Mouse (Mus musculus): ENCODE measurements around the gene Cckbr. TPM values are rescaled to one million over a fixed set of nuclear protein-coding genes. Genes with fewer than 3 reads are reported as not detected.

The Cckbr gene
- total and polyA plus RNA-seq, 3 experiments, result not detected

- Histone ChIP-seq H3K27me3 (ENCODE audit: control insufficient read depth, insufficient read depth, low read length) (no peaks in the 10 kb centered on the region), H3K4me1 (ENCODE audit: control insufficient read depth, insufficient read depth, low read length) (peaks cover 18% of the 10 kb centered on the region), H3K4me3 (no peak overlapping the region), H3K36me3 (ENCODE audit: control insufficient read depth, insufficient read depth, low read length) (peaks cover 9% of the 10 kb centered on the region), H3K79me2 (replicated peaks; ENCODE audit: control insufficient read depth, insufficient read depth, low read length) (no peaks in the 10 kb centered on the region), H3K9ac (ENCODE audit: low read depth, low read length) (no peak overlapping the region), H3K27ac (no peak overlapping the region)
- DNase-seq, result no peak
- 91% methylated on average over 6 of the region's 6 CpGs for WGBS
- TF ChIP-seq POLR2A (IDR thresholded peaks at IDR 0.05; ENCODE audit: insufficient read depth, low read depth, low read length), result no peak
- no peak for TF ChIP-seq CTCF (IDR thresholded peaks at IDR 0.05)
- no peak for TF ChIP-seq EP300 (IDR thresholded peaks at IDR 0.05; ENCODE audit: insufficient read depth, low read depth, low read length)
- intact Hi-C loops (cut with DNase I), result loop anchor here (5.0 to 10.0 kb wide), 2 partner anchors 163 to 336 kb away; partner anchors contain the start of genes Arfip2, Gm45799, Mrpl17 and Timm10b
These were observed 53.7 kb downstream of the Cckbr start for GRCm38 (mm10) chr7:105479232-105479631.

- no peaks in the 10 kb centered on the region for H3K27me3 ChIP-seq (ENCODE audit: control insufficient read depth, insufficient read depth, low read length)
- TF ChIP-seq CTCF (IDR thresholded peaks at IDR 0.05), result no peak
- TF ChIP-seq EP300 (IDR thresholded peaks at IDR 0.05; ENCODE audit: insufficient read depth, low read depth, low read length), result no peak
- no peak for TF ChIP-seq POLR2A (IDR thresholded peaks at IDR 0.05; ENCODE audit: insufficient read depth, low read depth, low read length)
- intact Hi-C loops (cut with DNase I), result no loop called here
- peaks cover 12% of the 10 kb centered on the region for H3K4me1 ChIP-seq (ENCODE audit: control insufficient read depth, insufficient read depth, low read length)
- WGBS, result 49% methylated on average over 5 of the region's 5 CpGs
- H3K79me2 ChIP-seq (replicated peaks; ENCODE audit: control insufficient read depth, insufficient read depth, low read length), result no peaks in the 10 kb centered on the region
- no peak for DNase-seq
- peak overlapping the region; percentile 78; the same call in 1 of the 2 replicates for H3K4me3 ChIP-seq
- peak overlapping the region; percentile 94 for H3K9ac ChIP-seq (ENCODE audit: low read depth, low read length)
- peaks cover 8% of the 10 kb centered on the region for H3K36me3 ChIP-seq (ENCODE audit: control insufficient read depth, insufficient read depth, low read length)
- H3K27ac ChIP-seq, result peak overlapping the region; percentile 97
These were observed 54.5 kb downstream of the Cckbr start for GRCm38 (mm10) chr7:105480081-105480480.

- peaks cover 11% of the 10 kb centered on the region for H3K4me1 ChIP-seq (ENCODE audit: control insufficient read depth, insufficient read depth, low read length)
- intact Hi-C loops (cut with DNase I), result no loop called here
- 45% methylated on average over 23 of the region's 23 CpGs for WGBS
- H3K9ac ChIP-seq (ENCODE audit: low read depth, low read length), result peak overlapping the region; percentile 94
- H3K79me2 ChIP-seq (replicated peaks; ENCODE audit: control insufficient read depth, insufficient read depth, low read length), result no peaks in the 10 kb centered on the region
- TF ChIP-seq CTCF (IDR thresholded peaks at IDR 0.05), result no peak
- 0 out of 2 replicates have a peak, but pooled peaks have one; percentile 17 for TF ChIP-seq POLR2A (IDR thresholded peaks at IDR 0.05; ENCODE audit: insufficient read depth, low read depth, low read length)
- 0 out of 2 replicates have a peak, but pooled peaks have one; percentile 42 for TF ChIP-seq EP300 (IDR thresholded peaks at IDR 0.05; ENCODE audit: insufficient read depth, low read depth, low read length)
- peak overlapping the region; percentile 78 for H3K4me3 ChIP-seq
- H3K36me3 ChIP-seq (ENCODE audit: control insufficient read depth, insufficient read depth, low read length), result peaks cover 5% of the 10 kb centered on the region
- H3K27me3 ChIP-seq (ENCODE audit: control insufficient read depth, insufficient read depth, low read length), result no peaks in the 10 kb centered on the region
- H3K27ac ChIP-seq, result peak overlapping the region; percentile 97
- peak; percentile 66 to 73 for DNase-seq
These were observed 55.3 kb downstream of the Cckbr start for GRCm38 (mm10) chr7:105480561-105481504.

GRCm38 (mm10) chr7:105481505-105482411 is 56.2 kb downstream of the Cckbr start, which contains the start of gene Cavin3:
TSS of gene Cavin3 (minus strand) at chr7:105482300.
- Histone ChIP-seq H3K36me3 (ENCODE audit: control insufficient read depth, insufficient read depth, low read length) (peaks cover 5% of the 10 kb centered on the region), H3K4me1 (ENCODE audit: control insufficient read depth, insufficient read depth, low read length) (peaks cover 9% of the 10 kb centered on the region), H3K9ac (ENCODE audit: low read depth, low read length) (peak within 1 kb of the TSS; percentile 94), H3K4me3 (peak within 1 kb of the TSS; percentile 78), H3K27ac (peak within 1 kb of the TSS; percentile 97), H3K79me2 (replicated peaks; ENCODE audit: control insufficient read depth, insufficient read depth, low read length) (no peaks in the 10 kb centered on the region), H3K27me3 (ENCODE audit: control insufficient read depth, insufficient read depth, low read length) (no peaks in the 10 kb centered on the region)
- intact Hi-C loops (cut with DNase I), result loop anchor here (2.0 kb wide), 1 partner anchor 33 kb away; no protein-coding TSS in a partner anchor
- 5% methylated on average over 63 of the region's 63 CpGs for WGBS
- peak; percentile 90 for DNase-seq
- TF ChIP-seq EP300 (IDR thresholded peaks at IDR 0.05; ENCODE audit: insufficient read depth, low read depth, low read length) (0 out of 2 replicates have a peak, but pooled peaks have one; percentile 2), CTCF (IDR thresholded peaks at IDR 0.05) (no peak), POLR2A (IDR thresholded peaks at IDR 0.05; ENCODE audit: insufficient read depth, low read depth, low read length) (peak; percentile 76)

GRCm38 (mm10) chr7:105482426-105482825 is 56.9 kb downstream of the Cckbr start:
- Histone ChIP-seq H3K27ac (peak overlapping the region; percentile 97), H3K79me2 (replicated peaks; ENCODE audit: control insufficient read depth, insufficient read depth, low read length) (no peaks in the 10 kb centered on the region), H3K4me1 (ENCODE audit: control insufficient read depth, insufficient read depth, low read length) (peaks cover 7% of the 10 kb centered on the region), H3K9ac (ENCODE audit: low read depth, low read length) (peak overlapping the region; percentile 94), H3K4me3 (peak overlapping the region; percentile 78), H3K36me3 (ENCODE audit: control insufficient read depth, insufficient read depth, low read length) (peaks cover 3% of the 10 kb centered on the region), H3K27me3 (ENCODE audit: control insufficient read depth, insufficient read depth, low read length) (no peaks in the 10 kb centered on the region)
- intact Hi-C loops (cut with DNase I), result loop anchor here (2.0 kb wide), 1 partner anchor 32 kb away; no protein-coding TSS in a partner anchor
- DNase-seq, result peak; percentile 70 to 77
- WGBS, result 37% methylated on average over 8 of the region's 8 CpGs
- TF ChIP-seq EP300 (IDR thresholded peaks at IDR 0.05; ENCODE audit: insufficient read depth, low read depth, low read length), result no peak
- TF ChIP-seq CTCF (IDR thresholded peaks at IDR 0.05), result no peak
- no peak for TF ChIP-seq POLR2A (IDR thresholded peaks at IDR 0.05; ENCODE audit: insufficient read depth, low read depth, low read length)

Data from heart, adult 2 months (tissue).